Mouse (Mus musculus) forebrain, embryonic 10.5 days (tissue): ENCODE data around the gene Nsun7. TPM values are rescaled to one million over a fixed set of nuclear protein-coding genes. Genes with fewer than 3 reads are reported as not detected.
"Not testable (repeated sequence)": the region's sequence is repeated elsewhere in the genome, so short reads cannot be mapped to it uniquely, and the experiment has no call there.

Source experiments
- DNase-seq: peaks from one replicate; pipeline ENCODE4 v3.0.0-alpha.2; 2017; ENCODE audit warnings: low spot score; ENCODE audit errors: extremely low spot score
- H3K27ac ChIP-seq: fragments of 300-500 bp; sonication (generic); 2 replicates; pipeline ENCODE4 v1.5.1; 2016; ENCODE audit warnings: mild to moderate bottlenecking
- H3K27me3 ChIP-seq: fragments of 300-500 bp; sonication (generic); 2 replicates; pipeline ENCODE4 v1.6.1; 2016; ENCODE audit warnings: mild to moderate bottlenecking; ENCODE audit not compliant: poor library complexity, severe bottlenecking
- H3K36me3 ChIP-seq: fragments of 300-500 bp; sonication (generic); replicated peaks from 2 replicates; pipeline ENCODE4 v1.6.1; 2016; ENCODE audit warnings: mild to moderate bottlenecking, moderate library complexity
- H3K4me1 ChIP-seq: fragments of 300-500 bp; sonication (generic); 2 replicates; pipeline ENCODE4 v1.6.1; 2016
- H3K4me3 ChIP-seq: fragments of 300-500 bp; sonication (generic); 2 replicates; pipeline ENCODE4 v1.5.1; 2016; ENCODE audit warnings: mild to moderate bottlenecking, moderate library complexity
- H3K9me3 ChIP-seq: fragments of 300-500 bp; sonication (generic); 2 replicates; pipeline ENCODE4 v1.6.1; 2016; ENCODE audit warnings: mild to moderate bottlenecking, moderate library complexity
- WGBS: fragments of 180-500 bp; shearing (Covaris S2); methylation state at CpG from one replicate; pipeline ENCODE4 v1.1.7; 2016; 5-methylcytosine and 5-hydroxymethylcytosine counted together
- polyA plus RNA-seq: library from polyadenylated mRNA; unstranded; fragments of >200 nt; fragmentation: Nextera tagmentation; extraction: Ambion mirVana; gene quantifications from 2 replicates; pipeline ENCODE4 v1.2.1, GENCODE M21; 2016

Nsun7 gene
- polyA plus RNA-seq, 1 experiment from 2014 or later: 0.64 TPM

DNA sequence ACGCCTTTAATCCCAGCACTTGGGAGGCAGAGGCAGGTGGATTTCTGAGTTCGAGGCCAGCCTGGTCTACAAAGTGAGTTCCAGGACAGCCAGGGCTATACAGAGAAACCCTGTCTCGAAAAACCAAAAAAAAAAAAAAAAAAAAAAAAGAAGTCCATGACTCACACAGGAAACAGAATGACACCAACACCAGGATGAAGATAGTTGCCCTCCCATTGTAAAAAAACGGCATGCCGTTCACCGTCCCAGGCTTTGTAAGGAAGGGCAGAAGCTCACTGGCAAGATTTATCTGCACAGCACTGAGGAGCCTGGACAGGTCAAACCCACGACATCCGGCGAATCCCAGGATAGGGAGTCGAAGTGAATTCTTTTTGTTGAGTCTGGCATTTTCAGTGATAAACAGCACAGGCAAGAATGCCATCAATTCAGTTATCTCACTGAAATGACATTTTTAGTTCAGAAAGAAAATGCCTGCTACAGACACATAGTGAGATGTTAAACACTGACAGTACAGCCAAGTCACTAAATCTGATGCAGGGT is 13.7 kb upstream of the Nsun7 start:
- WGBS: 94% methylated on average over 9 of the region's 10 CpGs
- no peak overlapping the region for H3K27ac ChIP-seq
- no peaks in the 10 kb centered on the region; the same call in 1 of the 2 replicates for H3K9me3 ChIP-seq
- no peak overlapping the region for H3K4me3 ChIP-seq
- DNase-seq: no peak
- H3K36me3 ChIP-seq: no peaks in the 10 kb centered on the region
- no peaks in the 10 kb centered on the region for H3K27me3 ChIP-seq
- H3K4me1 ChIP-seq: peaks cover 14% of the 10 kb centered on the region

DNA sequence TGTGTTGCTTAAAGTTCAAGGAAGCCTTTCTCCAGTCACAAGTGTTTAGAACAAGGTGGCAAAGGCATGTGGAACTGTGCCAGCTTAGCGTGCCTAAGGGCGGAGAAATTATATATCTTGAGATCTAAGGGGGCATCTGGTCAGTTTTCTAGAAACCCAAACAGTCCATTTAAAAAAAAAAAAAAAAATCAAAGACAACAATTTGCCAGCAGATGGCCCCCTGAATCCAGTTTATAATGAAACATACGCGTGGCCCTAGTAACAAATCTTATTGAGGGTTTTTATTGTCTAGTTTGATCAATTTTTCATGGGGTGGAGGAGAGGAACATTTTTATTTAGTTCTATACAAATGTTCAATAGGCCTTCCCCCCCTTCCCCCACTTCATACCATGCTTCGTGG is 6.5 kb upstream of the Nsun7 start:
- Histone ChIP-seq H3K27me3 (no peaks in the 10 kb centered on the region), H3K4me3 (no peak overlapping the region), H3K36me3 (no peaks in the 10 kb centered on the region), H3K9me3 (no peaks in the 10 kb centered on the region), H3K27ac (no peak overlapping the region), H3K4me1 (no peaks in the 10 kb centered on the region)
- 84% methylated on average over 5 of the region's 5 CpGs for WGBS
- DNase-seq: no peak

- Histone ChIP-seq H3K27me3 (peaks cover 9% of the 10 kb centered on the region), H3K4me1 (peaks cover 12% of the 10 kb centered on the region), H3K9me3 (no peaks in the 10 kb centered on the region), H3K4me3 (no peak overlapping the region), H3K27ac (no peak overlapping the region), H3K36me3 (no peaks in the 10 kb centered on the region)
- DNase-seq: no peak
- WGBS: 91% methylated on average over 10 of the region's 10 CpGs
These were observed 4.7 kb upstream of the Nsun7 start for GRCm38 (mm10) chr5:66255044-66255443.

GRCm38 (mm10) chr5:66259000-66259399 is 697 bp upstream of the Nsun7 start:
- H3K36me3 ChIP-seq: no peaks in the 10 kb centered on the region
- no peak overlapping the region for H3K4me3 ChIP-seq
- H3K27me3 ChIP-seq: peaks cover 25% of the 10 kb centered on the region
- no peak overlapping the region for H3K27ac ChIP-seq
- DNase-seq: no peak
- H3K4me1 ChIP-seq: peaks cover 14% of the 10 kb centered on the region
- H3K9me3 ChIP-seq: no peaks in the 10 kb centered on the region
- WGBS: 90% methylated on average over 2 of the region's 2 CpGs

DNA sequence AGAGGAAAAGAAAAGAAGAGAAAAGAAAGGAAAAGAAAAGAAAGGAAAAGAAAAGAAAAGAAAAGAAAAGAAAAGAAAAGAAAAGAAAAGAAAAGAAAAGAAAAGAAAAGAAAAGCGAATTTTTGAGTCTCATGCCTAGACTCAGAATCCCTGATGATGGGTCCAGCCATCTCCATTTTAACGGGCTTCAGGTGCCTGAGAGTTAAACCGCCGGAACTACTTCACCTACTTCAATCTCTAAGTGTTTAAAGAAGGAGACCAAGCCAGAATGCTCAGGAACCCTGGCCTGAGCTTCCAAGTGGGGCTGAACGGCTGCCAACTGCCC is 304 bp upstream of the Nsun7 start:
- 11% methylated on average over 5 of the region's 5 CpGs for WGBS
- Histone ChIP-seq H3K27me3 (peaks cover 25% of the 10 kb centered on the region), H3K27ac (peak overlapping the region; percentile 86), H3K4me3 (peak overlapping the region; percentile 77), H3K4me1 (peaks cover 14% of the 10 kb centered on the region)
- H3K36me3 ChIP-seq, H3K9me3 ChIP-seq, DNase-seq: not testable (repeated sequence)

- Histone ChIP-seq H3K36me3 (no peaks in the 10 kb centered on the region), H3K27ac (no peak overlapping the region), H3K4me1 (peaks cover 14% of the 10 kb centered on the region), H3K9me3 (no peaks in the 10 kb centered on the region), H3K27me3 (peaks cover 25% of the 10 kb centered on the region), H3K4me3 (no peak overlapping the region)
- DNase-seq: no peak
- 84% methylated on average over 2 of the region's 2 CpGs for WGBS
These were observed 2.8 kb downstream of the Nsun7 start for GRCm38 (mm10) chr5:66262475-66262874.

DNA sequence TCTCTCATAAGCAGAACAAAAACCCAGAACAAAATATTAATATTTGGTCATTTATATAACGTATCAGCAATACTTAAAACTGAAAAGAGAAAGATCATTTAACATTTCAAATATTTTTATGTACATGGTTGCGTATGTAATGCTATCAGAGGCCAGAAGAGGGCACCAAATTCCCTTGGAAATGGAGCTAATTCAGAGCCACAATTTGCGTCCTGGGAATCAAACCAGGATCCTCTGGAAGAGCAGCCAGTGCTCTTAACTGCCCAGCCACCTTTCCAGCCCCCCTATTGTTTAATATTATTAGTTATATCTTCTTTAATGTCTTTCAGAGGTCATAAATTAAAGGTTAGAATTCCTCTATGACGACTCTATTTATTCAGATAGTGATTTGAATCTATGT is 3.7 kb downstream of the Nsun7 start:
- Histone ChIP-seq H3K4me1 (peaks cover 14% of the 10 kb centered on the region), H3K36me3 (no peaks in the 10 kb centered on the region), H3K27me3 (peaks cover 25% of the 10 kb centered on the region), H3K9me3 (no peaks in the 10 kb centered on the region), H3K4me3 (no peak overlapping the region), H3K27ac (no peak overlapping the region)
- WGBS: 30% methylated on average over 4 of the region's 4 CpGs
- DNase-seq: peak; percentile 26

GRCm38 (mm10) chr5:66269616-66270015 is 9.9 kb downstream of the Nsun7 start:
- 85% methylated on average over 7 of the region's 7 CpGs for WGBS
- H3K4me1 ChIP-seq: no peaks in the 10 kb centered on the region
- no peak overlapping the region for H3K4me3 ChIP-seq
- no peaks in the 10 kb centered on the region for H3K27me3 ChIP-seq
- H3K27ac ChIP-seq: no peak overlapping the region
- no peak for DNase-seq
- H3K36me3 ChIP-seq: no peaks in the 10 kb centered on the region
- no peaks in the 10 kb centered on the region for H3K9me3 ChIP-seq

DNA sequence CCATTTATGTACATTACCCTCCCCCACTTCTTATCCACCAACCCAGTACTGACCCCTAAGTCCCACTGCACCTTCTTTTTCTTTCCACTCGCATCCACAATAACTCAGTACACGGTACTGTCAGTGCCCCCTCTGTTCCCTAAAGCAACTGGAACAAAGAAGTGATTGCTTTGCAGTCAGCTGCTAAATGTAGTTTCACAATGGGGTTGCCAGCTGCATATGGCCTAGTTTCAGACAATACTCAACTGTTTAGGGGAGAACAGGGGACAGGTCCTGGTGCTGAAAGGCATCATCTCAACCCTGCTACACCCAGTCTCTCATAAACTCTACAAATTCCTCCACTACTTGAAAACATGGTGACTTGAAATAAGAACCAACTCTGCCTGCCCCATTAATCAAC is 11.4 kb downstream of the Nsun7 start:
- Histone ChIP-seq H3K36me3 (no peaks in the 10 kb centered on the region), H3K4me3 (no peak overlapping the region), H3K4me1 (no peaks in the 10 kb centered on the region), H3K9me3 (no peaks in the 10 kb centered on the region), H3K27ac (no peak overlapping the region), H3K27me3 (no peaks in the 10 kb centered on the region)
- 62% methylated on average over 2 of the region's 2 CpGs for WGBS
- DNase-seq: no peak

DNA sequence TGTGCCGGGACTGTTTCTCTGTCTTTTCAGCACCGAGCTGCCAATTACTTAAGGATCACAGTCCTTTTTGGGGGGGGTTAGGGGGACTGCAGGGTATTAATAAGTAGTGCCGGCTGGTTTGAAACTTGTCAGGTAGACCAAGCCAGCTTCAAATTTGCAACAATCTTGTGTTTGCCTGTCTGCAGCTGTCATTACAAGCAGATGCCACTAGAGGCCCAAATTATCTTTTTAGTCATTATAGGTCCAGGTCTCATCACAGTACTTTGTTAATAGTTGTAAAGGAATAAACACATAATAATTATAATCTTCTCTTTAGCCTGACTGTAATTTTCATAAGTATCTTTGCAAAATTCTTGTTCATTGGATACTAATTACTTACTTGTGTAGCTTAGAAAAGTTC is 14.7 kb downstream of the Nsun7 start:
- H3K4me1 ChIP-seq: no peaks in the 10 kb centered on the region
- 79% methylated on average over 3 of the region's 3 CpGs for WGBS
- no peak overlapping the region for H3K4me3 ChIP-seq
- H3K27me3 ChIP-seq: no peaks in the 10 kb centered on the region
- no peak overlapping the region for H3K27ac ChIP-seq
- H3K36me3 ChIP-seq: no peaks in the 10 kb centered on the region
- no peaks in the 10 kb centered on the region for H3K9me3 ChIP-seq
- no peak for DNase-seq

DNA sequence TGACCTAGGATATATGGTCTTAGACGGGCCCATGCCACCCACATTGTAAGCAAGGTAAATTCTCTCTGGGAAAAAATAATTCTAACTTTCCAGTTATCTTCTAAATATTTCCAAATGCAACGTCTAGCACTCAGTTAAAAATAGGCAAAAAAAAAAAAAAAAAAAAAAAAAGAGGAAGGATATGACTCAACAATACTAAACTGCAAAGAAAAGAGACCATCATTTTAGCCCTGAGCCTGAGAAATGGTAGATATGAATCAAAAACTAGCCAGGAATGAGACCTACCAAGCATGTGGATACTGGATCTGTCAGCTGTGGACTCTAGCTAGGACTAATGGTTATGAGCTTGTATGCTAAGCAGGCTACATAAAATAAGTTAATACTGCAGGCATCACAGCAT is 20.0 kb downstream of the Nsun7 start:
- Histone ChIP-seq H3K4me1 (no peaks in the 10 kb centered on the region), H3K4me3 (no peak overlapping the region), H3K27ac (no peak overlapping the region), H3K9me3 (no peaks in the 10 kb centered on the region), H3K36me3 (no peaks in the 10 kb centered on the region), H3K27me3 (no peaks in the 10 kb centered on the region)
- no peak for DNase-seq
- WGBS: 84% methylated on average over 2 of the region's 2 CpGs

DNA sequence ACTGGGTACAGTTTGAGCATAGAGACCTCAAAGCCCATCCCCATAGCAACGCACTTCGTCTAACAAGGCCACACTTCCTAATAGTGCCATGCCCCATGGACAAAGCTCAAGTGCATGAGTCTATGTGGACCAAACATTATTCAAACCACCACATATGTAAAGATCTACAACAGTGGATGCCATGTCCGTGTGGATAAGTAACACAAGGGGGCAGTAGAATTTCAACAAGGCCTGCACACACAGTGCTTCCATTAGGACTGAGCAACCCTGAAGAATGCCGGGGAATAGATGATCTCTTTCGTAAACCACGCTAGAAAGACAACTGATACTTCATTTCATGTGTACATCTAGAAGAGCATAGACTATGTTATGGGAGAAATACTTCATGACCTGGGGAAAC is 21.0 kb downstream of the Nsun7 start:
- Histone ChIP-seq H3K4me3 (no peak overlapping the region), H3K27me3 (no peaks in the 10 kb centered on the region), H3K27ac (no peak overlapping the region), H3K36me3 (no peaks in the 10 kb centered on the region), H3K4me1 (no peaks in the 10 kb centered on the region), H3K9me3 (no peaks in the 10 kb centered on the region)
- DNase-seq: no peak
- WGBS: 74% methylated on average over 6 of the region's 6 CpGs

- no peak for DNase-seq
- no peak overlapping the region for H3K27ac ChIP-seq
- no peaks in the 10 kb centered on the region for H3K4me1 ChIP-seq
- WGBS: 91% methylated on average over 11 of the region's 11 CpGs
- no peaks in the 10 kb centered on the region for H3K36me3 ChIP-seq
- no peak overlapping the region for H3K4me3 ChIP-seq
- H3K9me3 ChIP-seq: 0 out of 2 replicates have a peak, but pooled peaks cover 7% of the 10 kb centered on the region
- no peaks in the 10 kb centered on the region for H3K27me3 ChIP-seq
These were observed 34.5 kb downstream of the Nsun7 start for GRCm38 (mm10) chr5:66294106-66294625.

- no peak overlapping the region for H3K4me3 ChIP-seq
- no peak for DNase-seq
- no peak overlapping the region for H3K27ac ChIP-seq
- no peaks in the 10 kb centered on the region for H3K36me3 ChIP-seq
- 0 out of 2 replicates have a peak, but pooled peaks cover 7% of the 10 kb centered on the region for H3K9me3 ChIP-seq
- 89% methylated on average over 4 of the region's 4 CpGs for WGBS
- no peaks in the 10 kb centered on the region for H3K27me3 ChIP-seq
- H3K4me1 ChIP-seq: no peaks in the 10 kb centered on the region
These were observed 35.3 kb downstream of the Nsun7 start for GRCm38 (mm10) chr5:66294952-66295351.
